Mouse (Mus musculus) G1E-ER4 (cell line): Measurements from ENCODE around the gene Tpsab1. TPM values are rescaled to one million over a fixed set of nuclear protein-coding genes. Genes with fewer than 3 reads are reported as not detected.

ENCODE experiments used
- GATA1 ChIP-seq: IDR thresholded peaks from one replicate; pipeline ENCODE4 v1.8.0; 2012; ENCODE audit warnings: low read length, inconsistent platforms
- polyA plus RNA-seq: library from polyadenylated mRNA; stranded (reverse); fragments of >175 nt; gene quantifications from 2 replicates; pipeline ENCODE4 v1.2.3, GENCODE M21; 2012

The Tpsab1 gene
- polyA plus RNA-seq, 1 experiment, result not detected

- TF ChIP-seq GATA1, result no peak
Measured at GRCm38 (mm10) chr17:25294111-25294510, 51.3 kb downstream of the Tpsab1 start.

DNA sequence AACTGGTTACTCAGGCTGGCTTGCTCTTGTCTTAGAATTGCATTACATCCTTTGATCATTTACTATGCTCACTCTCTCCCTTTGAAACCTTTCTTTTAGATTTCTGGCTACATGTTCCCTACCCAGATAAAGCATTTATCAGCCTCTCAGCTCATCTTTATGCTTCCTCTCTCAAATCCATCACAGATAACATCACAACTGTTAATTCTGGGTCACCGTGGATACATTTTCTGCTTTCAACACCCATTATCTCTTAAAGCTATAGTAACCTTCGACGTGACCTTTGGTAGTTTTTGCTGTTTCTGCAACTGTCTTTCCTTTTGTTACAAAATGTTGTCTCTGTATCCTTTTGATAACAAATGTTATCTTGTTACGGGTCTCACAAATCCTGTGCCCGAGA, 51.9 kb downstream of the Tpsab1 start:
- peak; percentile 96 for TF ChIP-seq GATA1

Other genes starting within 250 kb of the Tpsab1 start
- gene Telo2, start 229.6 kb downstream of the Tpsab1 start, polyA plus RNA-seq, result 37.9 and 40.8 TPM in 2 replicates
- gene Ptx4, start 224.8 kb downstream of the Tpsab1 start, polyA plus RNA-seq, result not detected in 2 replicates
- gene Clcn7, start 212.2 kb downstream of the Tpsab1 start, polyA plus RNA-seq, result 15.9 and 18.5 TPM in 2 replicates
- gene Ccdc154, start 183.1 kb downstream of the Tpsab1 start, polyA plus RNA-seq, result not detected in 2 replicates
- gene Gm38655, start 170.1 kb downstream of the Tpsab1 start, polyA plus RNA-seq, result 0.06 TPM in 1 of 2 replicates, not detected in the other
- 39.1 and 54.8 TPM in 2 replicates for gene BC003965, start 161.0 kb downstream of the Tpsab1 start, polyA plus RNA-seq
- gene Unkl, start 157.2 kb downstream of the Tpsab1 start, polyA plus RNA-seq, result 60.5 and 67.9 TPM in 2 replicates
- 6.4 and 14.9 TPM in 2 replicates for gene Gnptg, start 105.4 kb downstream of the Tpsab1 start, polyA plus RNA-seq
- 25.1 and 27.6 TPM in 2 replicates for gene Tsr3, start 105.4 kb downstream of the Tpsab1 start, polyA plus RNA-seq
- gene Baiap3, start 89.2 kb downstream of the Tpsab1 start, polyA plus RNA-seq, result 0.09 TPM in 1 of 2 replicates, not detected in the other
- gene Ube2i, start 70.9 kb downstream of the Tpsab1 start, polyA plus RNA-seq, result 421 and 607 TPM in 2 replicates
- gene Prss34, start 47.2 kb downstream of the Tpsab1 start, polyA plus RNA-seq, result not detected in 2 replicates
- gene Prss28, start 36.9 kb downstream of the Tpsab1 start, polyA plus RNA-seq, result not detected in 2 replicates
- not detected in 2 replicates for gene Prss29, start 26.9 kb downstream of the Tpsab1 start, polyA plus RNA-seq
- gene Tpsb2, start 20.7 kb upstream of the Tpsab1 start, polyA plus RNA-seq, result not detected in 2 replicates
- not detected in 2 replicates for gene Tpsg1, start 23.7 kb upstream of the Tpsab1 start, polyA plus RNA-seq
- gene Cacna1h, start 88.2 kb upstream of the Tpsab1 start, polyA plus RNA-seq, result not detected in 2 replicates
- not detected in 2 replicates for gene Tekt4, start 109.1 kb upstream of the Tpsab1 start, polyA plus RNA-seq
- gene Sstr5, start 151.7 kb upstream of the Tpsab1 start, polyA plus RNA-seq, result not detected in 2 replicates
- gene Sox8, start 225.1 kb upstream of the Tpsab1 start, polyA plus RNA-seq, result not detected in 2 replicates
- 16.3 and 16.6 TPM in 2 replicates for gene Lmf1, start 233.5 kb upstream of the Tpsab1 start, polyA plus RNA-seq